Mouse (Mus musculus): ENCODE measurements around the gene Nlgn3. TPM values are rescaled to one million over a fixed set of nuclear protein-coding genes. Genes with fewer than 3 reads are reported as not detected.

The Nlgn3 gene
- polyA plus RNA-seq, 1 experiment, result 0.14 TPM

- no peak for TF ChIP-seq CTCF (IDR thresholded peaks at IDR 0.05; ENCODE audit: extremely low read depth, insufficient read depth, insufficient read length, insufficient replicate concordance)
- no peak for TF ChIP-seq POLR2A (IDR thresholded peaks at IDR 0.05; ENCODE audit: low read depth, low read length)
- Histone ChIP-seq H3K4me3 (ENCODE audit: extremely low read depth, insufficient read depth, insufficient read length) (no peak overlapping the region), H3K36me3 (ENCODE audit: control insufficient read depth, insufficient read depth, low read length) (no peaks in the 10 kb centered on the region), H3K27ac (ENCODE audit: insufficient read depth, low read length) (no peak overlapping the region), H3K27me3 (ENCODE audit: control insufficient read depth, insufficient read depth, low read length) (no peaks in the 10 kb centered on the region), H3K4me1 (ENCODE audit: control insufficient read depth, insufficient read depth, insufficient read length) (no peaks in the 10 kb centered on the region)
- no peak for DNase-seq (ENCODE audit: low read depth in 1 of 2, low spot score in 2 of 2)
- WGBS, result 85% methylated on average over 5 of the region's 5 CpGs
These were observed 74.0 kb downstream of the Nlgn3 start for GRCm38 (mm10) chrX:101372946-101373345.

Other genes starting within 250 kb of the Nlgn3 start
- not detected in 2 replicates for gene Tex11, start 239.5 kb upstream of the Nlgn3 start, polyA plus RNA-seq (2012; rRNA removed)
- gene Slc7a3, start 213.1 kb upstream of the Nlgn3 start, polyA plus RNA-seq (2012; rRNA removed), result 2.1 and 2.6 TPM in 2 replicates
- gene Snx12, start 76.6 kb upstream of the Nlgn3 start, polyA plus RNA-seq (2012; rRNA removed), result 7.7 and 11.9 TPM in 2 replicates
- gene Foxo4, start 44.6 kb upstream of the Nlgn3 start, polyA plus RNA-seq (2012; rRNA removed), result 28.9 and 29.1 TPM in 2 replicates
- gene Gm614, start 35.2 kb upstream of the Nlgn3 start, polyA plus RNA-seq (2012; rRNA removed), result 0.65 and 0.99 TPM in 2 replicates
- gene Il2rg, start 30.9 kb upstream of the Nlgn3 start, polyA plus RNA-seq (2012; rRNA removed), result 171 and 180 TPM in 2 replicates
- not detected in 2 replicates for gene Gm20489, start 30.1 kb upstream of the Nlgn3 start, polyA plus RNA-seq (2012; rRNA removed)
- 236 and 243 TPM in 2 replicates for gene Med12, start 25.1 kb upstream of the Nlgn3 start, polyA plus RNA-seq (2012; rRNA removed)
- gene Gjb1, start 77.2 kb downstream of the Nlgn3 start, polyA plus RNA-seq (2012; rRNA removed), result 2.8 and 4.2 TPM in 2 replicates
- gene Zmym3, start 121.7 kb downstream of the Nlgn3 start, polyA plus RNA-seq (2012; rRNA removed), result 15.9 and 16.3 TPM in 2 replicates
- gene Nono, start 130.2 kb downstream of the Nlgn3 start, polyA plus RNA-seq (2012; rRNA removed), result 66.2 and 66.3 TPM in 2 replicates
- gene Itgb1bp2, start 149.9 kb downstream of the Nlgn3 start, polyA plus RNA-seq (2012; rRNA removed), result 0.14 and 0.54 TPM in 2 replicates
- gene Taf1, start 233.6 kb downstream of the Nlgn3 start, polyA plus RNA-seq (2012; rRNA removed), result 2.4 and 3.0 TPM in 2 replicates